Mouse (Mus musculus): ENCODE measurements around the gene Mgl2. TPM values are rescaled to one million over a fixed set of nuclear protein-coding genes. Genes with fewer than 3 reads are reported as not detected.

Mgl2 gene
- total and polyA plus RNA-seq, 2 experiments = 0.09 TPM; not detected in 1

DNA sequence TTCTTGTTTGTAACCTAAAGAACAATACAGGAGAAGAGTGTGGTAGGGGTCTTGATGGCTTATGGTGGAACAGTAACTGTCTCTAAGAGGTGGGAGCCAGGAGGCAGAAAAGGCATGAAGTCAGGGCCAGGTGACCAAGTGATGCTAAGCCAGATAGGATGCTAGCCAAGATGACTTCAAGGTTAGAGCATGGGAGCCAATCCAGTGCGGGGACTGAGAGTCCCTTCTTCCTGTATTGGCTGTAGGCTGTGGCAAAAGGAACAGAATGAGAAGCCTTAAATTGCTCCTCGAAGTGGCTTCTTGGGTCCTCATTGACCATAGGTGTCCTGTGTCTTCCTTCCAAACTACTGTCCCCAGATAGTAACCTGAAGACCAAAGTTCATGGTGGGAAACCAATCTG, 31.0 kb upstream of the Mgl2 start:
- WGBS = 88% methylated on average over 2 of the region's 2 CpGs
- DNase-seq (ENCODE audit: extremely low read depth, low read depth, low spot score) = no peak
- H3K27me3 ChIP-seq (ENCODE audit: control insufficient read depth, insufficient read depth, low read length) = no peaks in the 10 kb centered on the region
- no peak overlapping the region for H3K4me3 ChIP-seq (ENCODE audit: insufficient read depth, low read depth, low read length)
- no peaks in the 10 kb centered on the region for H3K79me2 ChIP-seq (ENCODE audit: control insufficient read depth, insufficient read depth, low read length)
- peaks cover 7% of the 10 kb centered on the region for H3K36me3 ChIP-seq (ENCODE audit: control insufficient read depth, insufficient read depth, low read length)
- TF ChIP-seq POLR2A (IDR thresholded peaks at IDR 0.05; ENCODE audit: extremely low read depth, insufficient read depth, low read length) (no peak), CTCF (IDR thresholded peaks at IDR 0.05; ENCODE audit: low read depth, low read length) (no peak)
- no peak overlapping the region for H3K9ac ChIP-seq (ENCODE audit: low read depth, low read length)
- no peak overlapping the region for H3K27ac ChIP-seq (replicated peaks; ENCODE audit: insufficient read depth, low read depth, low read length)
- peaks cover 8% of the 10 kb centered on the region; the same call in 1 of the 2 replicates for H3K4me1 ChIP-seq (ENCODE audit: control insufficient read depth, insufficient read depth, low read length)

- TF ChIP-seq CTCF (IDR thresholded peaks at IDR 0.05; ENCODE audit: low read depth, low read length) = no peak
- no peak for TF ChIP-seq POLR2A (IDR thresholded peaks at IDR 0.05; ENCODE audit: extremely low read depth, insufficient read depth, low read length)
- Histone ChIP-seq H3K27me3 (ENCODE audit: control insufficient read depth, insufficient read depth, low read length) (no peaks in the 10 kb centered on the region), H3K4me1 (ENCODE audit: control insufficient read depth, insufficient read depth, low read length) (peaks cover 3% of the 10 kb centered on the region; the same call in 1 of the 2 replicates), H3K9ac (ENCODE audit: low read depth, low read length) (no peak overlapping the region), H3K36me3 (ENCODE audit: control insufficient read depth, insufficient read depth, low read length) (peaks cover 10% of the 10 kb centered on the region), H3K4me3 (ENCODE audit: insufficient read depth, low read depth, low read length) (no peak overlapping the region), H3K79me2 (ENCODE audit: control insufficient read depth, insufficient read depth, low read length) (no peaks in the 10 kb centered on the region), H3K27ac (replicated peaks; ENCODE audit: insufficient read depth, low read depth, low read length) (no peak overlapping the region)
- DNase-seq (ENCODE audit: extremely low read depth, low read depth, low spot score) = no peak
- WGBS = 94% methylated on average over 2 of the region's 2 CpGs
Observed at GRCm38 (mm10) chr11:70099809-70100208, 30.3 kb upstream of the Mgl2 start.

DNA sequence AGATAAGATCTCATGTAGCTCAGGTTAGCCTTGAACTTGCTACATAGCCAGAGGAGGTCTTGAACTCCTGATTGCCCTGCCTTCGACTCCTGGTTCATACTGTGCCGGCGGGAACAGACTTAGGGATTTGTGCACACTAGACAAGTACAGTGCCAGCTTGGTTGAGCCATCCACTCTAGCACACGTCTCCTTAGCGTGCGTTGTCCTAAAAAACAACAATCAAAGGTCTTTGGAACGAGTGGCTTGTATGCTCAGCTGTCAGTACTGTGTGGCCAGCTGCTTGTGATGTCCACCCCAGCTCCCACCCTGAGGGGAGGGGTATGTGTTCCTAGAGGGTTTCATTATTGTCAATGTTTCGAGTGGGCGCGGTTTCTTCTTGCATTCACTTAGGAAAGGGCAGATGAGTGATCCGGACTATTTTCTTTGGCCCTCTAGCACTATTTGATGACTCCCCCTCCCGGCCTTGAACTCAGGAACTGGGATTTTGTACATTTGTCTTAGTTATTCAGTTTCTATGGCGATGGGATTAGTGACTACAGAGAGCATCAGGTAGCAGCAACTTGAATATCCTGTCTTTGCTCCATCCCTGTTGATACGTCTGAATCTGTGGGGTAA, 26.3 kb upstream of the Mgl2 start:
- peaks cover 10% of the 10 kb centered on the region for H3K36me3 ChIP-seq (ENCODE audit: control insufficient read depth, insufficient read depth, low read length)
- no peak overlapping the region for H3K9ac ChIP-seq (ENCODE audit: low read depth, low read length)
- no peaks in the 10 kb centered on the region for H3K27me3 ChIP-seq (ENCODE audit: control insufficient read depth, insufficient read depth, low read length)
- H3K27ac ChIP-seq (replicated peaks; ENCODE audit: insufficient read depth, low read depth, low read length) = no peak overlapping the region
- peak; percentile 64 for DNase-seq (ENCODE audit: extremely low read depth, low read depth, low spot score)
- H3K79me2 ChIP-seq (ENCODE audit: control insufficient read depth, insufficient read depth, low read length) = no peaks in the 10 kb centered on the region
- H3K4me1 ChIP-seq (ENCODE audit: control insufficient read depth, insufficient read depth, low read length) = no peaks in the 10 kb centered on the region
- H3K4me3 ChIP-seq (ENCODE audit: insufficient read depth, low read depth, low read length) = no peak overlapping the region
- 46% methylated on average over 14 of the region's 14 CpGs for WGBS
- TF ChIP-seq POLR2A (IDR thresholded peaks at IDR 0.05; ENCODE audit: extremely low read depth, insufficient read depth, low read length) = no peak
- TF ChIP-seq CTCF (IDR thresholded peaks at IDR 0.05; ENCODE audit: low read depth, low read length) = no peak

DNA sequence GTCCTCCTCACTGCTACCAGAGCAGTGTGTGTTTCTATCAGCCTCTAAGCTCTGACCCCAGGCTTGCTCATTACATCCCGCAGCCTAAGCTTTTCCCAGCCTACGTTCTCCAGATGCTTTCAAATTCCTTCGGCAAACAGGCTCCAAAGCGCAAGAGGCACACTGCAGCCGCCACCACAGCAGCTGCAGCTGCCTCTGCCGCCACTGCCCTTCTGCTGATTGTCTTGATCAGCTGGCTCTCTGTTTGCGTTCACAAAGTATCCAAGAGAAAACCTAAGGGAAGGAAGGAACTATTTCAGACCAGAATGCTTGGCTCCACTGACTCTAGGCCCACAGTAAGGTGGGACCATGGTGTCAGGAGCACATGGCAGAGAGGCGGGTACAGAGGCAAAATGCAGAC, 23.0 kb upstream of the Mgl2 start:
- Histone ChIP-seq H3K4me3 (ENCODE audit: insufficient read depth, low read depth, low read length) (no peak overlapping the region), H3K4me1 (ENCODE audit: control insufficient read depth, insufficient read depth, low read length) (no peaks in the 10 kb centered on the region), H3K9ac (ENCODE audit: low read depth, low read length) (no peak overlapping the region), H3K36me3 (ENCODE audit: control insufficient read depth, insufficient read depth, low read length) (peaks cover 4% of the 10 kb centered on the region; the same call in 1 of the 2 replicates), H3K27me3 (ENCODE audit: control insufficient read depth, insufficient read depth, low read length) (no peaks in the 10 kb centered on the region), H3K79me2 (ENCODE audit: control insufficient read depth, insufficient read depth, low read length) (no peaks in the 10 kb centered on the region), H3K27ac (replicated peaks; ENCODE audit: insufficient read depth, low read depth, low read length) (no peak overlapping the region)
- TF ChIP-seq CTCF (IDR thresholded peaks at IDR 0.05; ENCODE audit: low read depth, low read length) = no peak
- no peak for TF ChIP-seq POLR2A (IDR thresholded peaks at IDR 0.05; ENCODE audit: extremely low read depth, insufficient read depth, low read length)
- WGBS = 80% methylated on average over 8 of the region's 8 CpGs
- DNase-seq (ENCODE audit: extremely low read depth, low read depth, low spot score) = no peak

DNA sequence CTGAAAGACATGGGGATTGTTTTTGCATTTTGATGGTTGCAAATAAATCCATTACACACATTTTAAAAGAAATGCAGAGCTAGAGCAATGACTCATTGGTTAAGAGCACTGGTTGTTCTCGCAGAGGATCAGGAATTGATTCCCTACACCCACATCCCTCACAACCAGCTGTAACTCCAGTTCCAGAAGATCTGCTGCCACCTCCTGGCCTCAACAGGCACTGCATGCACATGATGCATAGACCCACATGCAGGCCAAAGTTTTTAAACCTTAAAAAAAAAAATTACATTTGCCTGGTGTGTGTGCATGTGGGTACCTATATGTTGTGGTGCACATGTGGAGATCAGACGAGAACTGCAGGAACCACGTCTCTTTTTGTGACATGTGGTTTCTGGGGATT, 20.0 kb upstream of the Mgl2 start:
- Histone ChIP-seq H3K36me3 (ENCODE audit: control insufficient read depth, insufficient read depth, low read length) (0 out of 2 replicates have a peak, but pooled peaks cover 2% of the 10 kb centered on the region), H3K4me1 (ENCODE audit: control insufficient read depth, insufficient read depth, low read length) (no peaks in the 10 kb centered on the region), H3K27ac (replicated peaks; ENCODE audit: insufficient read depth, low read depth, low read length) (no peak overlapping the region), H3K79me2 (ENCODE audit: control insufficient read depth, insufficient read depth, low read length) (no peaks in the 10 kb centered on the region), H3K27me3 (ENCODE audit: control insufficient read depth, insufficient read depth, low read length) (no peaks in the 10 kb centered on the region), H3K4me3 (ENCODE audit: insufficient read depth, low read depth, low read length) (no peak overlapping the region), H3K9ac (ENCODE audit: low read depth, low read length) (no peak overlapping the region)
- peak; percentile 82 for TF ChIP-seq CTCF (IDR thresholded peaks at IDR 0.05; ENCODE audit: low read depth, low read length)
- TF ChIP-seq POLR2A (IDR thresholded peaks at IDR 0.05; ENCODE audit: extremely low read depth, insufficient read depth, low read length) = no peak
- DNase-seq (ENCODE audit: extremely low read depth, low read depth, low spot score) = peak; percentile 43
- 75% methylated on average over 3 of the region's 3 CpGs for WGBS

GRCm38 (mm10) chr11:70114562-70114961, 15.6 kb upstream of the Mgl2 start:
- 60% methylated on average over 4 of the region's 4 CpGs for WGBS
- Histone ChIP-seq H3K4me3 (ENCODE audit: insufficient read depth, low read depth, low read length) (no peak overlapping the region), H3K27ac (replicated peaks; ENCODE audit: insufficient read depth, low read depth, low read length) (no peak overlapping the region), H3K79me2 (ENCODE audit: control insufficient read depth, insufficient read depth, low read length) (no peaks in the 10 kb centered on the region), H3K4me1 (ENCODE audit: control insufficient read depth, insufficient read depth, low read length) (no peaks in the 10 kb centered on the region), H3K36me3 (ENCODE audit: control insufficient read depth, insufficient read depth, low read length) (no peaks in the 10 kb centered on the region), H3K9ac (ENCODE audit: low read depth, low read length) (no peak overlapping the region), H3K27me3 (ENCODE audit: control insufficient read depth, insufficient read depth, low read length) (no peaks in the 10 kb centered on the region)
- TF ChIP-seq CTCF (IDR thresholded peaks at IDR 0.05; ENCODE audit: low read depth, low read length) (no peak), POLR2A (IDR thresholded peaks at IDR 0.05; ENCODE audit: extremely low read depth, insufficient read depth, low read length) (no peak)
- DNase-seq (ENCODE audit: extremely low read depth, low read depth, low spot score) = no peak
